Mouse (Mus musculus) lung, postnatal 0 days (tissue): ENCODE data around the gene Serf2.

Experiments used
- CTCF ChIP-seq: IDR thresholded peaks from 2 replicates; pipeline ENCODE4 v1.5.1; 2016; ENCODE audit warnings: antibody characterized with exemption, mild to moderate bottlenecking
- EP300 ChIP-seq: IDR thresholded peaks from 2 replicates; pipeline ENCODE4 v1.6.1; 2016; ENCODE audit warnings: antibody characterized with exemption, mild to moderate bottlenecking, control low read depth

DNA sequence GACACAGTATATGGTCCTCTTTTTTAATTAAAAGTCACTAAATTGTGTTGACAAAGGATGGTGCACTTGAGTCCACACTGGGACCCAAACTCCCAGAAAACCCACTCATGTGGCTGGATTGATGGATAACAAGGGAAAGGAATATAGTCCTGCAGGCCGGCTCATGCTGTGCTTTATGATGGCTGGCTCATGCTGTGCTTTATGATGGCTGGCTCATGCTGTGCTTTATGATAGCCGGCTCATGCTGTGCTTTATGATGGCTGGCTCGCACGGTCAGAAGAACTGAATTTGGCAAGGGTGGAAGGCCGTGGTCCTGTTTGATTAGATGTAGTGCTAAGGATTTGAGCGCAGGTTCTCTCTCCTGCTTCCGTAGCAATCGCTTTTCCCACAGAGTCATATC, 34.6 kb downstream of the Serf2 start:
- TF ChIP-seq CTCF (no peak), EP300 (no peak)
